Mouse (Mus musculus) testis, postnatal 10 days (tissue): ENCODE results near the gene Vac14.
A peak's percentile ranks its signal among the peaks of the same experiment; 100 is the strongest.

Source experiments
- DNase-seq: peaks from one replicate; pipeline ENCODE4 v3.0.0; 2021; ENCODE audit warnings: low spot score

Vac14 gene

DNA sequence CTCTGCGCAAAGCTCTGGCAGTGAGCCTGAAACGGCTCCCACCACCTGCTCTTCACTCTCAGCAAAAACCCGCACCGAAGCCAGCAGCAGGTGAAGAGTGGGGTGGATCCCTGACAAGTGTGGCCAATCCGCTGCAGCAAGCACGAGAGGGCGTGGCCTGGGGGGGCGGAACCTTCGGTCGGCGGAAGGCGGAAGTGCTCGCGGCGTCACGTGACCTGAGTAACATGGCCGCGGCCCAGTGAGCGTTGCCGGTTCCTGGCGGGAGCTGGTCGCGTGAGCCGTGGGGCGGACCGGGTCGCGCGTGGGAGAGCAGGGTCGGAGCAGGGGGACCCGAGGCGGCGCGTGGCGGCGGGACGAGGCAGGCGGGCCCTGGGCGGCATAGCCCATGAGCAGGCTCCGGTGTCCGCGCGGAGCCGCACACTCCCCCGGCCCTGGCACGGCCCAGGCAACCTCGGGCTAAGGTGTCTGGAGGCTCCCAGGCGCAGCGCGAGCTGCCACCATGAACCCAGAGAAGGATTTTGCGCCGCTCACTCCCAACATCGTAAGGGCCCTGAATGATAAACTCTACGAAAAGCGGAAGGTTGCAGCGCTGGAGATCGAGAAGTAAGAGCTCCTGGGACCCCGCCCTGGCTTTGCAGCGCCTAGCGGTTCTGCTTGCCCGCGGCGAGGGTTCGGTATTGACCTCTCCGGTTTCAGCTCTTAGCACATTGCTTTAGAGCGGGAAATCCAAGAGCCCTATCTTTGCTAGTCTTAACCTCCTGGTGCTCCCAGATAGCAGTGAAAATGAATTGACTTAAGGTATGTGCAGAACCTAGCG, at the start of gene Vac14:
Gene Vac14 (plus strand): TSS at position 195 of the 817 bp plus-strand sequence.
- DNase-seq, result peak; percentile 100

DNA sequence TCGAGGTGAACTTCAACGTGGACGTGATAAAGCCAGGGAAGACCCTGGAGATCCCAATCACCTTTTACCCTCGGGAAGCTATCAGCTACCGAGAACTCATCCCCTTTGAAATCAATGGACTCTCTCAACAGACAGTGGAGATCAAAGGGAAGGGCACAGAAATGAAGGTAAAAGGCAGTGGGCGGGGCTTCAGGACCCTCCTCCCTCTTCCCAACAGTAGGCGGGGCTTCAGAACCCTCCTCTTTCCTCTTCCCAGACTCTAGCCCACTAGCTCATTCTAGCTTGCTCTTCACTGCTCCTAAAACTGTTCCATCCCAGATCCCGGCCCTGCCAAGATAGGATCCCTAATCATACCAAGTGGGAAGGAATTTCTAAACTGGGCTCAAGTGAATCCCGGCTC, 25.7 kb upstream of the Vac14 start:
- no peak for DNase-seq

- no peak for DNase-seq
Observed at GRCm38 (mm10) chr8:110594164-110594563, 24.2 kb upstream of the Vac14 start.

- DNase-seq, result no peak
Observed at GRCm38 (mm10) chr8:110604556-110604955, 13.8 kb upstream of the Vac14 start.

DNA sequence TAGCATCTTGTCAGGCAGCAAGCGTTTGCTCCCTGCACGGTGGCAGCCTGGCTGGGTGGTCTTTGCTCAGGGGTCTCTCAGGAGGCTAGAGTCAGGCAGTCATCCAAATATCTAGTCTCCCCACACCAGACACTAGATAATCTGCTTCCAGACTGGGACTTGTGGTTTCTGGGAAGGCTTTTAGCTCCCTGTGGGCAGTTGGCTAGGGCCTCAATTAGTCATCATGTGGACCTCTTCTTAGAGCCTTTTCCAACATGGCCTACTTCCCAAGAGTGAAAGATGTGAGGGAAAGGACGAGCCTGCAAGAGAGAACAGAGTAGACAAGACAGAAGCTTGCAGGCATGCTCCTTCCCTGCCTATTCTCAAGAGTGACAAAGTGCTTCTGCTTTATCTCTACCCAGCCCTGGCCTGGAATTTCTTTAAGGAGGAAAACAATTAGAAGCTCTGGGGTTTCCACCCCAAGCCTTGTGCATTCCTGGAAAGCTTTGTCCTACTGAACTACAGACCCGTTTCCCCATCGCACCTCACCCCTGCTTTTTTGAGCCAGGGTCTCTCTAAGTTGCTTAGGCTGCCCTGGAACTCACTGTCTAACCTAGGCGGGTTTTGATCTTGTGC, 12.9 kb upstream of the Vac14 start:
- DNase-seq, result no peak

DNA sequence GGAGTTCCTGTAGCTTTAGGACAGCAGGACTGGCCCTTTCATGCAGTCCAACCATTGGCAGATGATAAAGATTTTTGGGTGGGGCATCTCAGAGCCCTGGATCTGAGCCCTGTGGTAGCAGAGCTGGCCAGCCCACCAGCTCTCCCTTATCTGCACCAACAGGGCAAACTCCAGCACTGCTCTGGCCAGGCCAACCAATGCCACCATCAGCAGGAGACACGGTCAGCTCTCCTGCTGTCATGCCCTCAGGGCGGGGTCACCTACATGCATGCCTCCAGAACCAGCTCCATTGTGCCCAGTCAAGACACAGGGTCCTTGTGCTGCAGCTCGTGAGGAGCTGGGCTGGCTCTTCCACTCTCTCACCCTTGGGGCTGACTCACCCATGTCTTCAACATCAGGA, 2.7 kb upstream of the Vac14 start:
- no peak for DNase-seq

GRCm38 (mm10) chr8:110617801-110618358, 505 bp upstream of the Vac14 start:
- no peak for DNase-seq

GRCm38 (mm10) chr8:110619208-110619574, 806 bp downstream of the Vac14 start:
- no peak for DNase-seq

- DNase-seq, result no peak
Observed at GRCm38 (mm10) chr8:110619919-110620318, 1.5 kb downstream of the Vac14 start.

DNA sequence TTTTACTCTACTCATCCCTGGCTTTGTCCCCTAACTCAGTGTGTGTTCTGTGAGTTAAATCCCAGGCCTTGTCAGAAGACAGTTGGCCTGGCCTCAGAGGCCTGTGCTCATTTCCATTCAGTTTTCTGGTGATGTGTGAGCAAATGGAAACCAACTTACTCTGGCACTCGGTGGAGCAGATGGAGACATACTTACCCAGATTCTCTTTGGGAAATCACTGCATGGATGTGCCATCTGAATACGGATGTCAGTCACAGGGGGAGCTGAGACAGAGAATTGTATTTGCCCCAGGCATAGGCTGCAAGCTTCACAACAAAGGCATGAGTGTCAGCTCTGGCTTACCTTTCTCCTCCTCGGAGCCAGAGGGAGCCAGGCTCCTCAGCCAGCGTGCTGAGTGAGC, 8.0 kb downstream of the Vac14 start:
- DNase-seq, result no peak

DNA sequence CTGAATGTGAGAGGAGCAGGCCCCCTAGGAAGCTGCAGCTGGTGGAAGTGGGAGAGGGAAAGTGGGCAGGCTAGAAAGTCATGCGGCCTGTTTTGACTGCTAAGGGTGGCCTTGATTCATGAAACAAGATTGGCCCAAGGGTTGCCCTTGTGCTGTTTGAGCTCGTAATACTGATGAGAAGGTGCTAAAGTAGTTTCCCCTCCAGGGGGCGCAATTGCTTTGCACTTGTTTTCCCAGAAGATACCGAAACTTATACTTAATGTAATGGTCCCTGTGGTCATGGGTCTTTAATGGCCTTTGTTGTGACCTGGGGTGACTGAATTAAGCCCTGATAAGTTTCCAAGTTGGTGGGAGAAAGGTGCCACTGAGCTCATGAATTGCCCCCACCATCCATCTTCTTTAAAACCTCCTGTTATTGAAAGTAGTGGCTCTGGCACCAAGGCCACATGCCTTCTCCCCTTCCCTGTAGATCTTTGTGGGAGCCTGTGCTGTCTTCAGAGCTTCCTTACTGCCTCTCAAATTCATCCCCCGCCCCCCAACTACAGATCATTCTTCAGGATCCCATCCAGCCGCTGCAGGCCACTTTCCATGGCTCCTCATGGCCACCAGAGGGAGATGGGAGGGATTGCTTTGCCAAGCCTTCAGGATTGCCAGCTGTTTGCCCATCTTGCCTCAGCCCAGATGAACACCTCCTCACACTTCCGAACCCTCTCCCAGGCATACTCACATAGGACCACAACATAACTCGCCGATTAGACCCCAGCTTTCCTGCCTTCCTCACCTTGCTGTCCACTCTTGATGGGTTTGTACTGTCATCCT, 11.1 kb downstream of the Vac14 start:
- peak; percentile 80 for DNase-seq

DNA sequence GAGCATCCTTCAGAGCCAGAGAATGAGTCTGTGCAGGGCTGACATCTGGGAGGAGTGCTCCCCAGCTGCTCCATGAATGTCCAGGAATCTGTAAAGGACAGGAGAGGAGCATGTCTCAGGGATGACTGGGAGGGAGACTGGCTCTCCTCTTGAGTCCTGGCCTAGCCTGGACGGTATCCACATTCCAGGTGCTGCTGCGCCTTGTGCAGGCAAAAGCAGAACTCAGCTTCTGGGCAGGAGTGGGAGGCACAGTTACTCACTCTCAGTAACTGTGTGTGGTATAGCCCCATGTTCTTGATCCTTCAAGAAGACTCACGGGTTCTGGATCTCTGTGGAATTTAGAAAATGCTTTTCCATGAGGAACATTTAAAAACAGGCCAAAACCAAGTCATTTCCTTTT, 11.7 kb downstream of the Vac14 start:
- no peak for DNase-seq

DNA sequence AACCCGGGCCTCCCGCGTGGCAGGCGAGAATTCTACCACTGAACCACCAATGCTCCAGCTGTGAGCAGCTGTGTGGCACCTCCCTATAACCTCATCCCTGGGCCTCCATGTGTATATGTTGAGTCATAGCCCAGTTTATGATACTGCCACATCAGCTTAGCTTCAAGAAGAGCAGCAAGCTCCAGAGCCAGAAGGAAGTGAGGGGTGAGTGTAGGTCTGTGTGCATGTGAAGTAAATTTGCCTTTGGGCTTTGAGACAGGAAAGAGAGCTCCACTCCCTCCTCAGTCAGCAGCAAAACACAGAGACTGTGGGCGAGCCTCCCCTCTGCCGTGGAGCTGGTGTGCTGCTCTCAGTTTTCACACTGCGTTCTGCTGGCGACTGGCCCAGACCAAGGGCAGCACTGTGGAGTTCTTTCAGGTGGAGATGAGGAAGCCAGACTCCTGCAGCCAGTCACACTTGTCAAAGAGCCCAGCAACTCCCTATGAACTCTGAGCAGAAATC, 12.2 kb downstream of the Vac14 start:
- DNase-seq, result peak; percentile 80

DNA sequence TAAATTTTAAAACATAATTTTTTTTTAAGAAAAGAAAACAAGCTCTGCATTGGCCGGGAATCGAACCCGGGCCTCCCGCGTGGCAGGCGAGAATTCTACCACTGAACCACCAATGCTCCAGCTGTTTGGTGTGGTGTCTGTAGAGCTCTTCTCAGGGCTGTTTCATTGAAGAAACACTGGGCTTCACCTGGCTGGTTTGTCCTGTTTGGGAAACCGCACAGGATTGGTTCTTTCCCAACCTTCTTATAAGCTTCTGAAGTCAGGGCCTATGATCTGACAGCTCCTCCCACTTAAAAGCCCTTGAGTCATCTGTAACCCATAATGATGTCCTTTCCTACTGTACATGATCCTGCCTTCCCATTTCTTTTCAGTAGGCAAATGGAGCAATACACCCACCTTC, 12.8 kb downstream of the Vac14 start:
- DNase-seq, result no peak

DNA sequence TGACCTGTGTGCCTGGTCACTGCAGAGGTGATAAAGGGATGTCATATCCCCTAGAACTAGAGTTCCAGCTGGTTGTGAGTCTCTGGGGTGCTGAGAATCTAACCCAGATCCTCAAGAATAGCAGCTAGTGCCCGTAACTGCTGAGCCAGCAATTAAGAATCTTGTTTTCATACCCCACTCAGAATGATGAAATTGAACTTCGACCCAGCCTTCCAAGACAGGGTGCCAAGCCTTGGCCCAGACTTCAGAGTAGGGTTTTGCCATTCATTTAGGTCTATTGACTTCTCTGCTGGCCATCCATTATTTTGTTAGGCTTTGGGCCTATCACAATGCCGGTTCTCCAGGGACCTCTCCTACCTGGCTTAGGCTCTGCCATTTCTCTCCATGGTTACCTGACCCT, 15.4 kb downstream of the Vac14 start:
- no peak for DNase-seq

GRCm38 (mm10) chr8:110636182-110636581, 17.8 kb downstream of the Vac14 start:
- no peak for DNase-seq

- no peak for DNase-seq
Observed at GRCm38 (mm10) chr8:110642331-110642730, 23.9 kb downstream of the Vac14 start.

DNA sequence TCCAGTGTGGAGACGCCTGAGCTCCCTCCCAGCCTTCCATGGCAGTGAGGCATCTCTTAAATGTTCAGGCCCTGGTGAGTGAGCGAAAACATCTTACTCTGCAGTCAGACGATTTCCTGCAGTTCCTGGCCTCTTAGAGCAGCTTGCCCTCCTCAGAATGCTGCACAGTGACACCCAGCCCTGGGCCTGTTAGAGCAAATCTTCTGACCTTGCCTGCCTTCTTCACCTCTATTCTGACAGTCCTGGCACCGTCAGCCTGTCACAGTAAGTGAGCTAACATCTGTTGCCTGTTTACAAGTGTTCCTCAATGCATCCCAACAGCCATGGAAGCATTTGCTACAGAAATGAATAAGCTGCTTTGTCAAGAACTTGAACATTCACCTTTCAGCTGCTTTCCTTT, 24.8 kb downstream of the Vac14 start:
- no peak for DNase-seq

DNA sequence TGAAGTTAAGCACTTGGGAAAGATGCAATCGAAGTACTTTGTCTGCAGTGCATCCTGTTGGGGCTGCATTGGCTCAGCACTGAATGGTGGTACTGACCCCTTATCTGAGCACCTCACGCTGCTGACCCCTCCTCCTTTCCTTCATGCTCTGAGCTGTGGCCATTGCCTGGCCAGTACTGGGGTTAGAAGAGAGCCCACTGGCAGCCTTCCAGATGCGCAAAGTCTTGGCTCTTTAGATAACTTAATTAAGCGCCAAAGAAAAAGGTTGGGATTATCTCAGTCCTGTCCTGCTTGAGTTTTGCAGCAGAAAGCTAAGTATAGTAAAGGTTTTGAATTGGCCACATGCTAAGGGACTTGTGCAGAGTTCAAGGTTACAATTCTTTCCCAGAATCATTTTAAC, 26.0 kb downstream of the Vac14 start:
- DNase-seq, result no peak

GRCm38 (mm10) chr8:110644901-110645300, 26.5 kb downstream of the Vac14 start:
- no peak for DNase-seq

DNA sequence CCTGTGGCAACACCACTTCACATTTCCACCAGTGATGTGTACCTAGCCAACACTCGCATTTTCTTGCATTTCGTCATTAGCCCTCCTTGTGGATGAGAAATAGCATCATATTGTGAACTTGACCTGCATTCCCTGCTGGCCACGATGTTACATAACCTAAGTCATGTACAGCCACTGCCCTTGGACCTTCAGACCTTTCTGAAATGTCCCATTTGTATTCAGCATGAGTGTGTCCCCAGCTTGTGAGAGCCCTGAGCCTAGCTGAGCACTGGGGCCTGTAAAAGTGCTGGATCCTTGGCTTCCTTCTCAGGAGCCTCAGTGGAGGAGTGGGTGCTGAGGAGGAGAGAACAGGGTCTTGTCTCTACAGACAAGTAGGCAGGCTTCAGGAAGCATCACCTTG, 27.0 kb downstream of the Vac14 start:
- DNase-seq, result no peak

GRCm38 (mm10) chr8:110646064-110646463, 27.7 kb downstream of the Vac14 start:
- DNase-seq, result peak; percentile 90
